Mouse (Mus musculus) intestine, postnatal 0 days (tissue): ENCODE data around the gene Wrap73. TPM values are rescaled to one million over a fixed set of nuclear protein-coding genes. Genes with fewer than 3 reads are reported as not detected.

ENCODE experiments used
- ATAC-seq: fragments of 200-750 bp; cut with Nextera tagmentation; 2 replicates; pipeline ENCODE4 v1.8.0; 2017; ENCODE audit warnings: mild to moderate bottlenecking, moderate TSS enrichment, moderate library complexity
- H3K27ac ChIP-seq: fragments of 300-500 bp; sonication (generic); 2 replicates; pipeline ENCODE4 v1.5.1; 2014; ENCODE audit warnings: mild to moderate bottlenecking, low read depth, low read length, moderate library complexity
- H3K27me3 ChIP-seq: fragments of 300-500 bp; sonication (generic); replicated peaks from 2 replicates; pipeline ENCODE4 v1.6.1; 2014; ENCODE audit warnings: low read length, mixed read lengths; ENCODE audit not compliant: control insufficient read depth, insufficient read depth
- H3K36me3 ChIP-seq: fragments of 300-500 bp; sonication (generic); 2 replicates; pipeline ENCODE4 v1.6.1; 2014; ENCODE audit warnings: mild to moderate bottlenecking, moderate library complexity; ENCODE audit not compliant: control insufficient read depth, insufficient read depth
- H3K4me1 ChIP-seq: fragments of 300-500 bp; sonication (generic); replicated peaks from 2 replicates; pipeline ENCODE4 v1.6.1; 2014; ENCODE audit warnings: antibody characterized with exemption, low read length, mixed read lengths; ENCODE audit not compliant: control insufficient read depth, insufficient read depth
- H3K4me2 ChIP-seq: fragments of 300-500 bp; sonication (generic); replicated peaks from 2 replicates; pipeline ENCODE4 v1.6.1; 2014; ENCODE audit warnings: low read depth, mild to moderate bottlenecking, moderate library complexity
- H3K4me3 ChIP-seq: fragments of 300-500 bp; sonication (generic); 2 replicates; pipeline ENCODE4 v1.5.1; 2014; ENCODE audit warnings: low read depth, low read length
- H3K9ac ChIP-seq: fragments of 300-500 bp; sonication (generic); 2 replicates; pipeline ENCODE4 v1.6.1; 2014; ENCODE audit warnings: mild to moderate bottlenecking, low read depth, low read length
- H3K9me3 ChIP-seq: fragments of 300-500 bp; sonication (generic); 2 replicates; pipeline ENCODE4 v1.6.1; 2016; ENCODE audit warnings: mixed run types; ENCODE audit not compliant: control insufficient read depth
- CTCF ChIP-seq: sonication (generic); IDR thresholded peaks from 2 replicates; pipeline ENCODE4 v1.5.1; 2016; ENCODE audit warnings: low read depth, mild to moderate bottlenecking, control low read depth, antibody characterized with exemption, moderate library complexity
- WGBS: fragments of 180-500 bp; shearing (Covaris S2); extraction: QIAGEN DNeasy Blood & Tissue Kit; methylation state at CpG from one replicate; pipeline ENCODE4 v1.1.7; 2014; 5-methylcytosine and 5-hydroxymethylcytosine counted together
- polyA plus RNA-seq: library from polyadenylated mRNA; unstranded; fragments of >200 nt; fragmentation: Nextera tagmentation; extraction: Ambion mirVana; gene quantifications from 2 replicates; pipeline ENCODE4 v1.2.1, GENCODE M21; 2015

Wrap73 gene
- polyA plus RNA-seq, 1 experiment from 2014 or later, result 15.0 TPM

DNA sequence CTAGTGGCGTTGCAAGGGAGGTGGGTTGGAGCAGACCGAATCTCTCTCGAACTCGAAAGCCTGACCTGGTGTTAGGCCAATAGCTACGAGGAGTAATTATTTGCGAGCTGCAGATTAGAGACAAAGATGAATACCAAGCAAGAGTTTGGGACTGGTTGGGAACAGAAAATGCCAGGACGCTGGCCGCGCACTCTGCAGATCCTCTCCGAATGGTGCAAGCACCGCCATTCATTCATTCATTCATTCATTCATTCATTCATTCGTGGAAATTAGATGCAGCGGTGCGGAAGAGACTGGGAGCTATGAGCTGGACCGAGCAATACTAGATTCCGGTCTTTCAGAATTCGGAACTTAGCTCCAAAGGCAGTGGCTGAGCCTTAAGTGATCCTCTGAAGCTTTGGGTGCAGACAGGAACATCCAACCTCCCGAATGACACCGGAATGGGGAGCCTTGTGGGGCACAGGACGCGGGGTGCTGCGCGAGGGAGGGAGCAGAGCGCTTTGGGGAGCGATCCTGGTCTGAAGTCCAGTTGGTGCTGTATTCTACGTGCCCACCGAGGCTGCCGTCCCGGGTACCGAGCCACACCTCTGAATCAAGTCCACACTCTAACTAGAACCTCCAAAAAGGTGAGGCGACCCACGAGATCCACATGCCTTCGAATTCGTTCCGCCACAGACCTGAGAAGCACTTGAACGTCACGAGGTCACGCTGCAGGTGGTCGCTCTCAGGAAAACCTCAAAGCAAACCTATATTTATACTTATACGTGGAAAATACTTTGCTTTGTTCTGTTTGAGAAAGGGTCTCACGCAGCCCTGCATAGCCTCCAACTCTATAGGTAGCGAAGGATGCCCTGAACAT lies 934 bp upstream of the Wrap73 start:
- Histone ChIP-seq H3K36me3 (no peaks in the 10 kb centered on the region), H3K27me3 (peaks cover 51% of the 10 kb centered on the region), H3K27ac (no peak overlapping the region), H3K4me1 (peaks cover 13% of the 10 kb centered on the region), H3K9me3 (no peaks in the 10 kb centered on the region), H3K9ac (no peak overlapping the region), H3K4me2 (peak overlapping the region; percentile 89), H3K4me3 (peak overlapping the region; percentile 89)
- no peak for TF ChIP-seq CTCF
- WGBS, result 2% methylated on average over 42 of the region's 42 CpGs
- no peak for ATAC-seq

DNA sequence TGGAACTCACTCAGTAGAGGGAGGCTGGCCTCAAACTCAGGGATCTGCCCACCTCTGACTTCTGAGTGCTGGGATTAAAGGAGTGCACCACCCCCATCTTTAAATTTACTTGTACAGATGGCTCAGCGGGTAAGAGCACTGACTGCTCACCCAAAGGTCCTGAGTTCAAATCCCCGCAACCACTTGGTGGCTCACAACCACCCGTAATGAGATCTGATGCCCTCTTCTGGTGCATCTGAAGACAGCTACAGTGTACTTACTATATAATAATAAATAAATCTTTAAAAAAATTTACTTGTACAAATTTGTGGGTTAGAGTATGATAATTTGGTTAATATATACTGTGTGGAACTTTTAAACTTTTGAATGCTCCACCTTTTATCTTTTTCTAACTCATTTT lies 2.5 kb downstream of the Wrap73 start:
- Histone ChIP-seq H3K27ac (no peak overlapping the region), H3K9me3 (no peaks in the 10 kb centered on the region), H3K9ac (no peak overlapping the region), H3K4me1 (peaks cover 10% of the 10 kb centered on the region; the same call in 1 of the 2 replicates), H3K4me3 (no peak overlapping the region), H3K36me3 (peaks cover 13% of the 10 kb centered on the region), H3K4me2 (no peak overlapping the region), H3K27me3 (peaks cover 24% of the 10 kb centered on the region)
- TF ChIP-seq CTCF, result no peak
- no peak for ATAC-seq
- 82% methylated on average over 3 of the region's 3 CpGs for WGBS

DNA sequence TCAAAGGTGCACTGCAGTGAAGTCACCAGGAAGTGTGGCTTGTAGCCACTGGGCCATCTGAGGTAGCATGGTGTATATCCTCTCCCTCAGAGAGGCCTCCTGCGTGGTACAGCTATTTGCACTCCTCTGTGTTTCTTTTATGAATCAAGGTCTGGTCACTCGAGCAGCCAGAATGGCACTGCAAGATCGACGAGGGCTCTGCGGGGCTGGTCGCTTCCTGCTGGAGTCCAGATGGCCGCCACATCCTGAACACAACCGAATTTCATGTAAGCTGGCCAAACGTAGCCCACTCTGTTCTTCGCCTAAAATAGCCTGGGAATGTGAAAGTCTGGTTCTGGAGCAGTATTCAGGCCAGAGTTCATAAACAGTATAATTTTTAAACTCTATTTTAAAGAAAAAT lies 4.2 kb downstream of the Wrap73 start:
- no peak overlapping the region for H3K27ac ChIP-seq
- no peak for TF ChIP-seq CTCF
- 80% methylated on average over 10 of the region's 10 CpGs for WGBS
- no peak overlapping the region for H3K4me2 ChIP-seq
- H3K9ac ChIP-seq, result no peak overlapping the region
- ATAC-seq, result no peak
- no peaks in the 10 kb centered on the region for H3K9me3 ChIP-seq
- H3K36me3 ChIP-seq, result peaks cover 25% of the 10 kb centered on the region
- H3K4me3 ChIP-seq, result no peak overlapping the region
- peaks cover 7% of the 10 kb centered on the region for H3K27me3 ChIP-seq
- peaks cover 5% of the 10 kb centered on the region; the same call in 1 of the 2 replicates for H3K4me1 ChIP-seq

DNA sequence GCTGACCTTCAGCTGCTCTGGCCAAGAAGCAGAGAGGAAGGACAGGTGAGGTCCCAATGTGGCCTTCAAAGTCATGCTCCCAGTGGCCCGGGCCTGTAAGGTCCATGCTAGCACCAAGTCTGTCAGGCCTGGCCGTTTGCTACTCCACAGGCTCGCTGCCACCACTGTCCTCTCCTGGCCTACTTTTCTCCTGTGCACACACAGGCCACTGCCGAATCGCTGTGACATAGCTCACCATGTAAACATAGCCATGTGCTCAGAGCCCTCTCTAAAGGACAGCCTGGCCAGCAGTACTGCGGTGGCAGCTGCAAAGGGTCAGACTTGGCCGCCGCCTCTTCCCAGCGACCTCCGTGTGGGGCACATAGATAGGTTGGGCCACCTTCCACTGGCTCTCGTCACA lies 11.9 kb downstream of the Wrap73 start:
- WGBS, result 72% methylated on average over 11 of the region's 11 CpGs
- no peaks in the 10 kb centered on the region for H3K27me3 ChIP-seq
- no peaks in the 10 kb centered on the region for H3K9me3 ChIP-seq
- no peak overlapping the region for H3K4me2 ChIP-seq
- H3K4me3 ChIP-seq, result no peak overlapping the region
- no peak for ATAC-seq
- no peaks in the 10 kb centered on the region for H3K4me1 ChIP-seq
- TF ChIP-seq CTCF, result no peak
- peaks cover 62% of the 10 kb centered on the region for H3K36me3 ChIP-seq
- no peak overlapping the region for H3K27ac ChIP-seq
- no peak overlapping the region for H3K9ac ChIP-seq

DNA sequence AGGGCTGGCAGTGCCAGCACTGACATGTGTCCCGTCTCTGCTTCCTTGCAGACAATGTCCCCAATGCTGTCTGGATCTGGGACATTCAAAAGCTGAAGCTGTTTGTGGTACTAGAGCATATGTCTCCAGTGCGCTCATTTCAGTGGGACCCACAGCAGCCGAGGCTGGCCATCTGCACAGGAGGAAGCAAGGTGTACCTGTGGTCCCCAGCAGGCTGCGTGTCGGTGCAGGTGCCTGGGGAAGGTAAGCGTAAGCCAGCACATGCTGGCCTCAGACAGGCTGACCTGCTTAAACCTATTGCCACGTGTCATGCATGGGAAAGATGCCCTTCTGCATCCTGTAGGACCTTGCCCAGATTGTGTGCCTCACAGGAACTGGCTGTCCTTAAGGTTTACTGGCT lies 13.9 kb downstream of the Wrap73 start:
- no peak for ATAC-seq
- Histone ChIP-seq H3K4me2 (no peak overlapping the region), H3K4me1 (0 out of 2 replicates have a peak, but pooled peaks cover under 1% of the 10 kb centered on the region), H3K9me3 (no peaks in the 10 kb centered on the region), H3K9ac (no peak overlapping the region), H3K27ac (no peak overlapping the region), H3K36me3 (peaks cover 51% of the 10 kb centered on the region), H3K4me3 (no peak overlapping the region), H3K27me3 (no peaks in the 10 kb centered on the region)
- no peak for TF ChIP-seq CTCF
- 89% methylated on average over 7 of the region's 7 CpGs for WGBS

DNA sequence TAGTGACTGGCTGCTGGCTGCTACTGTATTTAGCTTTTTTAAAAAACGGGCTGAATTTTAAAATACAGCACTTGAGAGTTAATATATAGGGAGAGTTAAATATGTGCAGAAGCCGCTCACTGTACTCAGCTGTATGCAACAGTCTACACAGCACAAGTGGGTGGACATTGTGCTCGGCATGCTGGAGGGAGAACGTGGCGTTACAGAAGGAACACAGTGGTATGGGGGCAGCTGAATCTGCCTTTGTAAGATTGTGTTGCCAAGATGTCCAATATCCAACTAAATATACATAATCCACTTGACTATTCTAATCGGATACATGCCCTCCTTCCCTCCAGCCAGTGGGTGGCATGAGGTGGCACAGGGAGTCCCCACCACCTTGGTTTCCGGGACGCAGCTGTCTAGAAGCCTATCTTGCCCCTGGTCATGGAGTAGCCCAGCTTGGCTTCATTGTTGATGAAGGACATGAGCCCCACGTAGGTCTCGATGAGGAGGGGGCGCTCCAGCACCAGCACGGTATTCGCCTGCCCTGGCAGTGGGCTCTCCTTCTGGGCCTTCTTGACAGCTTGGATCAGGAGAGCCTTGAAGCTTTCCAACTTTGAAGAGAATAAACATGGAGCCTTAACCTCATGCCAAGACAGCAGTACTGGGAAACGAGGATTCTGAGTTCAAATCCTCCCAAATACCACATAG lies 15.9 kb downstream of the Wrap73 start:
- Histone ChIP-seq H3K36me3 (peaks cover 42% of the 10 kb centered on the region), H3K4me1 (0 out of 2 replicates have a peak, but pooled peaks cover 2% of the 10 kb centered on the region), H3K9me3 (no peaks in the 10 kb centered on the region), H3K4me3 (no peak overlapping the region), H3K27me3 (no peaks in the 10 kb centered on the region), H3K4me2 (no peak overlapping the region), H3K27ac (no peak overlapping the region), H3K9ac (no peak overlapping the region)
- no peak for TF ChIP-seq CTCF
- WGBS, result 94% methylated on average over 14 of the region's 14 CpGs
- ATAC-seq, result no peak
